Mouse (Mus musculus): Measurements from ENCODE around the gene Hsf4.
"Not testable (repeated sequence)": the region's sequence is repeated elsewhere in the genome, so short reads cannot be mapped to it uniquely, and the experiment has no call there.

Hsf4 gene

DNA sequence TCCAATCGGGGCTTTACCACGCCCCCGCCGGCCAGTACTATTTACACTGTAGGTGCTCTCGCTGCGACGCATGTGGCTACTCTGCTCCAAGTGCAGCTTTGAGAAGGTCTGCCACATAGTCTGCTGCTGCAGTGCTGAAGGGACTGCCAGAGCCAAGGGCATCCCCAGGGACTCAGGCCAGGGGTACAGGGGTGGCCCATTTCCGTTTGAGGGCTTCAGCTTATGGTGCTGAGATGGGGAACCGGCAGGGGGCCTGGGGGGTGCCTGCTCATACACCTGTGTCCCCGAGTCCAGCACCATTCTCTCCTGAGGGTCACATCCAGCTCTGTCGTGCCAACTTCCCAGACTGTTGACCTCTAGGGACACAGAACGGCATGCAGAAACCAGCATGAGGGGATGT lies 15.9 kb downstream of the Hsf4 start:
- DNase-seq (ENCODE audit: low spot score), result no peak

DNA sequence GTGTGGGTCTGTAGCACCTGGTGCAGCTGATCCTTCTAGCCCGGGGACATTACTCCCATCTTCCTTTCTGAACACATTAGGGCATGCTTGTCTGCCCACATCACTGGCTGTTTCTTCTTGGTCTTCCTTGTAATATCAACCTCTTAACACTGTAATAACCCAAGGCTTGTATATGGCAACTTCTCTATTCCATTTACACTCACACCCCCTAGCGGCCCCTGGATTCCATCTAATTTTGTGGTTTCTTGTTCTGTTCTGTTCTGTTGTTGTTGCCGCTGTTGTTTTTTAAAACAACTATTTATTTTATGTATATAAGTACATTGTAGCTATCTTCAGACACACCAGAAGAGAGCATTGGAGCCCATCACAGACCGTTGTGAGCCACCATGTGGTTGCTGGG lies 17.3 kb downstream of the Hsf4 start:
- no peak for DNase-seq (ENCODE audit: low spot score)

DNA sequence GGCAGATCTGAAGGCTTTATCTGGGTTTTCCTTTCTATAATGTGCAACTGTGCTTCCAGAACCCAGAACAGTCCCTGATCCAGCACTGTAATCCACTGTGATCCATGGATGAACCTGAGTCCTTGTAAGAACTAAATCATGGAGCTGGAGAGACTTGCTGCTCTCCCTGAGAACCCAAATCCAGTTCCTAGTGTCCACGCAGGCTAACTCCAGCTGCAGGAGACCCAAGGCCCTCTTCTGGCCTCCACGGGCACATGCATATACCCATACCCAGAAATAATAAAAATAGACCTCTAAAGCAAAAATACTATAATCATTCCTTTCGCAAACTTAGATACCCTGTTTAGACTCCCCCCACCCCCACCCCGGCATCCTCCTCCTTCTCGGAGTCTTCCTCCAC lies 18.6 kb downstream of the Hsf4 start:
- no peak for DNase-seq (ENCODE audit: low spot score)

DNA sequence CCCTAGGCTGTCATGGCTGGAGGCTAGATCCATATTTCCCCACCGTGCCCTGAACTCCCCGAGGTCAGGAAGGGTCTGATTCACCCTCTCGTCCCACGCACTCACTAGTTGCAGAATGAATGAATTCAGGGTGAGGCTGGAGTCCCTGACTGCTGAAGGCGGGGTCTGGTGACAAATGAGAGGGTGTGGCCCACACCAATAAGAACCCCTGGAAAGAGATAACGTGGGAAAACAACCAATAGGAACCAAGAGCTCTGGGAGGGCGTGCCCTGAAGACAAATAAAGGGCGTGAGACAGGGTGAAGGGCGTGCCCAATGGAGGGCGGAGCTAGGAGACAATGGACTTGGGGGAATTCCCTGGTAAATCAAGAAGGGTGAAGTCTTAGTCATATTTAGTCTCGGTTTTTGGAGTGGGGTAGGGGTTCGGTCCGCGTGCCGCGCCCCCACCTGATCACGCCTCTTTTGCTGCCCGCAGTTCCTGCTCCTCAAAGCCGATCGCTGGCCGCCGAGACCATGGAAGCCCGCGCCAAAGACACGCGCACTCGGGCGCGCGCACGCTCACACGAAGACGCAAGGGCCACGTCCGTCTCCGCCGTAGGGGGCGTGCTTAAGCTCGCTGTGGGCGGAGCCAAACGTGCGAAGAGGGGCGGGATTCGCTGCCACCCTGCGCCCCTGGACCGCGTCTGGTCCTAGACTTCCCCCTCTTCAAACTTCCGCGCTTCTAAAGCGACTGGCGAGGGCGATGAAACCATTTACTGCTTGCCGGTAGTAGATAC lies 19.5 kb downstream of the Hsf4 start:
- DNase-seq (ENCODE audit: low spot score), result peak; percentile 96

DNA sequence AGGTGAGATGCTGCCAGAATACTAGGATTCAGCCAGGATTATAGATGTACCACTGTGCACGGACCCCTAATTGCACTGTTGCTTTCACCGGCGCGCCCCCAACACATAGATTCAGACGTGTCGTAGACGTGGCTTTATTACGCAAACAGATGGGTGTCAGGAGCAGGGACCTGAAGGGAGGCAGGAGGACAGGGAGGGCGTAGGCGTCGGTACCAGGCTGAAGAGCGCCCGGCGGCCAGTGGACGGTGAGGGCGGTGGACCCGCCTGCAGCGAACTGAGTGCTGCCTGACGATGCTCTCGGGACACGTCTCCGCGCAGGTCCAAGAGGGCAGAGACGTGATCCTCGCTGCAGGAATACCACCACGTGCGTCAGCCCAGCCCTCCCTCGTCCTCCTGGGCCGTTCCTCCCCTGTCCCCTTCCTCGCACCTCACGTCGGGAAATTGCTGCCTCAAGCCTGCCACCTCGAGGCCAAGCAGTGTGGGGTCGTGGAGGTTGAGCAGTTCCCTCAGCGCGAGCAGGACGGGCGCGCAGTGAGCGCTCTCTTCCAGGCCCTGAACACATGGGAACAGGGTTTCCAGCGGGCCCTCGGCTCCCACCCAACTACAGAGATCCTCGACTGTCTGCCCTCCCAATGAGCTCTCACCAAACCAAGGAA lies 20.3 kb downstream of the Hsf4 start, which contains the start of gene 4931428F04Rik:
Gene 4931428F04Rik, minus strand, starts transcription at position 60 of the 656 bp plus-strand sequence.
- peak; percentile 45 for DNase-seq (ENCODE audit: low spot score)

DNA sequence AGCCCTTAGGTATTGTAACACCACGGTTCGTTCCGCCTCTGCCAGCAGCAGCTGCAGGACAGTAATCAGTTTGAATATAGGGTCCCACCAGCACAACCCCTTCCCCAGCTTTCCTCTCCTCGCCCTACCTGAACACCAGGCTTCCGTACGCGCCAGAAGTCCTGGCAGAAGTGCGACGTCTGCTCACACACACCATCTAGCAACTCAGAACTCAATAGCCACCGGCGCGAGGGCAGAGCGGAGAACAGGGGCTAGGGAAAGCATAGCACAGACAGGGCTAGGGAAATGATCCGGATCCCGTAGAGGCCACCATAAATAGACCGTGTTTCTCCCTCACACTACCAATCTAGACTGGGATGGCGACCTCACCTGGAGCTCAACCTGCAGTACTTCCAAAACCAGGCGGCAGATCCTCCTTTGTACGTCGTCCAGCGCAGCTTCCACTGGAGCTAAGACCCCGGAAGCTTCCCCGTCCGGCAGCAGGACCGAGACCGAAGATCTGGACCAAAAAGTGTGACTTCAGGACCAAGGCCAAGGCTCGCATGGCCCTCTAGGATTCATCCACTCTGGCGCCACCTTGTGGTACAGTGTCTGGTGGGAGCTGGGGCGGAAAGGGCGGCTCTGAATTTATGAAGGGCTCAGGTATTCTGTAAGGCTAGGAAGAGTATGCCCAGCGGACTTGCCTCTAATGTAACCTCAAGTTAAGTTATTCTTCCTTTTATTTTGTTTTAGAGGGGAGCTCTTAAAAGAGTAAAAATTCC lies 21.1 kb downstream of the Hsf4 start:
- DNase-seq (ENCODE audit: low spot score), result peak; percentile 86

DNA sequence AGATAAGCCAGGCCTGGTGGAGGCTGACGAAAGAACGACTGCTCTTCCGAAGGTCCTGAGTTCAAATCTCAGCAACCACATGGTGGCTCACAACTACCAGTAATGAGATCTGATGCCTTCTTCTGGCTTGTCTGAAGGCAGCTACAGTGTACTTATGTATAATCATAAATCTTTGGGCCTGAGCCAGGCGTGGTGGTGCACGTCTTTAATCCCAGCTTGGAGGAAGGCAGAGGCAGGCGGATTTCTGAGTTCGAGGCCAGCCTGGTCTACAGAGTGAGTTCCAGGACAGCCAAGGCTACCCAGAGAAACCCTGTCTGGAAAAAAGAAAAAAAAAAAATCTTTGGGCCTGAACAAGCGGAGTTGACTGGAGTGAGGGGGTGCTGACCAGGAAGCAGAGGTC lies 21.8 kb downstream of the Hsf4 start:
- not testable (repeated sequence) for DNase-seq (ENCODE audit: low spot score)

DNA sequence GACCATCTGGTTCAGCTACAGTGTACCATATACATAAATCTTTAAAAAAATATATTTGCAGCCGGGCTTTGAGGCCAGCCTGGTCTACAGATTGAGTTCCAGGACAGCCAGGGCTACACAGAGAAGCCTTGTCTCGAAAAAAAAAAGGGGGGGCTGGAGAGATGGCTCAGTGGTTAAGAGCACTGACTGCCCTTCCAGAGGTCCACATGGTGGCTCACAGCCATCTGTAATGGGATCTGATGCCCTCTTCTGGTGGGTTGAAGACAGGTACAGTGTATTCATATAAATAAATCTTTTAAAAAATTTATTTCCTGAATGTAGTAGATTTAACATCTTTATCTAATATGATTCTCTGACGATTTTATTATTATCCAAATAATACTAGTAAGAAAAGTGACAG lies 22.2 kb downstream of the Hsf4 start:
- DNase-seq (ENCODE audit: low spot score), result not testable (repeated sequence)

DNA sequence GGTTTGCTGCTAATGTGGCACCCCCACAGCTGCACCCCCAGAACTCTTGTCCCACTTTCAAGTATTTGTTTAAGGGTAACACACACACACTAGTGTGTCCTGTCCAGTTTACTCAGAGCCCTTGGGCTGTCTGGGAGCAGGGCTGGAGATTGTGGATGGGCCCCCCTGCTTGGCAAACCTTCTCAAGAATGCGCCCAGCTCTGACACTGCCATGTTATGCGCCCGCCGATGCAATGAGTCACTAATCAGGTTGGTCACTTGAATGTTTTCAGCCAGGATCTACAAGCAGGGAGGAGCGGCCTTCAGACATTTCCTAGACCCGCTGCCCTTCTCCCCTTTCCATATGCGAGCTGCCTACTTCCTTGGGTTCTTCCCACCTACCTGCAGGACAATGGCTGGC lies 22.9 kb downstream of the Hsf4 start:
- DNase-seq (ENCODE audit: low spot score), result no peak

DNA sequence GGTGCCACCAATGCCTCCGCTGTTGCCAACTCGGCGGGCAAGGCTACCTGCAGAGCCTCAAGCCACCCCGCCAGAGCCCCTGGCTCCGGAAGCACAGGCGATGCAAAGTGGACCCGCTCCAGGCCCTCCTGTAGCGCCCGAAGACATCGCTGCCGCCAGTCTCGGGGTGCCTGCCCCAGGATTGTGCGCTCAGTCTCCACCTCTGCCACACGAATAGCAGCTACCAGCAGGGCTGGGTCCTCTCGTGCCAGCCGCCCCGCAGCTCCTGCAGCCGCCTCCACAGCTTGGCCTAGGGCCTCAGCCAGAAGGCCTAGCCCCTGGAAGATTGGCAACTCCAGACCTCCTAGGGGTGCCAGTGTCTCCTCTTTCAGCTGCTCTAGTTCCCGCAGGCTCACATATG lies 23.8 kb downstream of the Hsf4 start:
- no peak for DNase-seq (ENCODE audit: low spot score)

DNA sequence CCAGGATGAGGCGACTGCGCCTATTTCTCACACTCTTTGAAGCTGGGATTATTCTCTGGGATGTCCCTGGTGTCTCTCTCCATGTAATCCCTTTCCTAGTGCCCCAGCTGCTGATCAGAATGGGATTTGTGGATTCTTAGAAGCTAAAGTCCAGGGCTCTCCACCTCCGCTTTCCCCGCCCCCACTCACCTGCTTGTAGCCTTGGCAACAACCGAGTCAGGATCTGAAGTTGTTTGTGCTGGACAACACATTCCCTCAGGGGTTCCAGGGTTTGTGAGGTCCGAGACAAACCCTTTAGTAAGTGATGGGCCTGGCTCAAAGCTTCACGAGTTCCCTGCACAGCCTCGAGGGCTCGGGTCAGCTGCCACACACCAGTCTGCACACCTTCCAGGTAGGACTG lies 25.2 kb downstream of the Hsf4 start:
- no peak for DNase-seq (ENCODE audit: low spot score)

DNA sequence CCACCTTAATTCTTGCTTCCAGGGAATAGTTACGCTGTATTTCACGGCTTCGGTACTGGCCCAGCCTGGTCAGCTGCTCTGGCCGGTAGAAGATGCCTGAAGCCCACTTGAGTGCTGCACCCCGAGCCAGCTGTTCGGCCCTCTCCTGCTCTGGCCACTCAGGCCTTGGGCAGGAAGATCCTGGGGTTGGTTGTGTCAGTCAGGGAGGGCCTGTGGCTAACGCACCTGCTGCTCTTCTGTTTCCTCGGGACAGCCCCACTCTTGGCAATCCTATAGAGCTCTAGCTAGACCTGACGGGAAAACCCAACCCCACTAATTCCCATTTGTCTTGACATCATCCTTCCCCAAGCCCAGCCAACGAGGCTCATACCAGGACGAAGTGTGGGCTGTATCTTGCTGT lies 25.7 kb downstream of the Hsf4 start:
- DNase-seq (ENCODE audit: low spot score), result no peak

DNA sequence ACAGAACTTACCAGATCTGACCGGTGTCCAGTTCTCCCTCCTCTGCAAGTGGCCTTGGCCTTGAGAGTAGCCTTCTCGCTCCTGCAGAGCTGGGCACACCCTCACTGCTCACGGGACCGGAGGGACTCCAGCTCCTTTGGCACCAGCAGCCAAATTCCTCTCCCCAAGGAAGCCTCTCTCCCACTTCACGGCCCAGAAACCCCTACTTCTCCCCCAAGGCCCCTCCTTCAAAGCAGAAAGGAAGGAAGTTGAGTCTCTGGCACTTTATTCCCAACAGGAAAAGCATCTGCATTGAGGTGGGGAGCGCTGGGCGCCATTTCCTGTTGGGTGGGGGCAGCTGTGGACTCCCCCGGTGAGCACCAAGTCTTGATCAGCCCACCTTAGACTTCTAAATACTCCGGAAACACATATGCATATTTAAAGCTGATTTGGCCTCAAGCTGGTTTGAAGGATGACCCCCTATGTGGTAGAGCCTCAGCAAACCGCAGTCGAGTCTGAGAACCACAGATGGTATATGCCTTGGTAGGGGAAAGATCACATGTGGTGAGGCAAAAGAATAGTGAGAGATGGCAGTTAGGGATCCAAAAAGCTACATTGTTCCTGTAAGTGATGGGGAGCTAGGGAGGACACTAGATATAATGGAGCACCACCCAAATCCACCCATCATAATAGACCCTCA lies 26.4 kb downstream of the Hsf4 start, which contains the start of gene Exoc3l:
Gene Exoc3l, minus strand, starts transcription at position 207 of the 679 bp plus-strand sequence.
- no peak for DNase-seq (ENCODE audit: low spot score)

DNA sequence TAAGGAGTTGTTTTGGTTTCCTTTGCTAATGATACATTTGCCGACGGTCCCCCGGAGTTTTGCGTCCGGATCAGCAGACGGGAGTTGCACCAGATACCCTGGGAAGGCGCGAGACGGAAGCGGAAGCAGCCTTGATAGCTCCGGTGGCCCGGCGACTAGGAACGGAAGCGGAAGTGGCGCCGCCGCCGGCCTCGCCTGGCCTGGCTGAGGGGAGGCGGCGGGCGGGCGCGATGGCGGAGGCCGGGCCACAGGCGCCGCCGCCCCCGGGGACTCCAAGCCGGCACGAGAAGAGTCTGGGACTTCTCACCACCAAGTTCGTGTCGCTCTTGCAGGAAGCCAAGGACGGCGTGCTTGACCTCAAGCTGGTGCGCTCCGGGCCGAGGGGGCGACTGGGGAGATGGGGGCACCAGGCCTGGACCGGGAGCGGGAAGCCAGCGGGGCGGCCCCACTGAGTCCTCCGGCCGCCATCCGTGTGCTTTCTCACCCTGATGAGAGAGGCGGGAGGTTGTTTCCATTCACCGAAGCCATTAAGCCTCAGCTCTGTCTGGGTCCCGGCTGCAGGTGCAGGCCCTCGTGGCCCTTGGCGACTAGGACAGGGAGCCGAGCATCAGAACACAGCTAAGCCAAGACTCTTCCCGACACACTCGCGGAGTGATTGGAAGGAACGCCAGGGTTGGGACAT lies 28.1 kb downstream of the Hsf4 start, which contains the start of gene E2f4:
Gene E2f4, plus strand, starts transcription at position 153 of the 682 bp plus-strand sequence.
- peak; percentile 93 for DNase-seq (ENCODE audit: low spot score)

DNA sequence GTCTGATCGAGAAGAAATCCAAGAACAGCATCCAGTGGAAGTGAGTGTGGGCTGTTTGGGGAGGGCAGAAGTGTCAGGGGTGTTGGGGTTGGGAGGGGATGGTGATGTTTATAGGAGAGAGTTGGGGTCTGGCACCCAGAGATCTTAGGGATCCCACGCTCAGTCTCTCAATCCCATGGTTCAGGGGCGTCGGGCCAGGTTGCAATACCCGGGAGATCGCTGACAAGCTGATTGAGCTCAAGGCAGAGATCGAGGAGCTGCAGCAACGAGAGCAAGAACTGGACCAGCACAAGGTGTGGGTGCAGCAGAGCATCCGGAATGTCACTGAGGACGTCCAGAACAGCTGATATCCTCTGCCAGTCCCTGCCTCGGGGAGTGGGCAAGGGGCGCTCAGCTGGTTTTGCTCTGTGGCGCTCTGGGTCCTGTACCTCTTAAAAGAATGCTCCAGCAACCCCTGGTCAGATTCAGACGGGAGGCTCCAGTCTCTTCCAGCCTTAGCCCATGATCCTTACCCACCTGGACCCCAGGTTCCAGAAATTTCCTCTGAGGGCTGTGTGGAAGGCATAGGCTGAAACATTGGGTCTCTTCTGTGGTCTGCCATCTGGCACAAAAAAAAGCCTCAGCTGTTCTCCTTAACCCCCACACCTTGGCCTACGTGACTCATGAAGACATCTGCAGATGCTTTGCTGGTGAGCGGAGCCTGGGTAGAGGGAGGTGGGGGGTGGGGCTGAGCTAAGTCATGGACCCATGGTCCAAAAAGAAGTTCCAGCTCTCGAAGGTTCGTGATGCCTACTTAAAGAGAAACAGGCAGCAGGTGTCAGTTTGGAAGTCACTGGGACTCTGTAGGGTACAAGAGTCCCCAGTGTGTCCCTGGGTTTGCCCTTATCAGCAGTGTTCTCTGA lies 29.0 kb downstream of the Hsf4 start:
- DNase-seq (ENCODE audit: low spot score), result no peak

DNA sequence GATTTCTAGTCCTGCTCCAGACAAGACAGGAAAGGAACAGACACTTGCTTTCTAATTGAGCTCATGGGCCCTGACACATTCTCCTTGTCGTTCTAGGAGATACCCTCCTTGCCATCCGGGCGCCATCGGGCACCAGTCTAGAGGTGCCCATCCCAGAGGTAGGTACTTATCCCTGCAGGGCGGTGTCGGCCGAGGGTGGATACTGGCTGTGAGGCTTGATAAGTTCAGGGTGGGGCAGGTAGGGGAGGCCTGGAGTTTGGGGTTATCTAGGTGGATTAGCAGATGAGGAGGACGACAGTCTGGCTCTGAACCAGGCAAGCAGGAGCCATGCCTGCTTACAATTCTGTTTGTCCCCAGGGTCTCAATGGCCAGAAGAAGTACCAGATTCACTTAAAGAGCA lies 30.4 kb downstream of the Hsf4 start:
- DNase-seq (ENCODE audit: low spot score), result no peak

DNA sequence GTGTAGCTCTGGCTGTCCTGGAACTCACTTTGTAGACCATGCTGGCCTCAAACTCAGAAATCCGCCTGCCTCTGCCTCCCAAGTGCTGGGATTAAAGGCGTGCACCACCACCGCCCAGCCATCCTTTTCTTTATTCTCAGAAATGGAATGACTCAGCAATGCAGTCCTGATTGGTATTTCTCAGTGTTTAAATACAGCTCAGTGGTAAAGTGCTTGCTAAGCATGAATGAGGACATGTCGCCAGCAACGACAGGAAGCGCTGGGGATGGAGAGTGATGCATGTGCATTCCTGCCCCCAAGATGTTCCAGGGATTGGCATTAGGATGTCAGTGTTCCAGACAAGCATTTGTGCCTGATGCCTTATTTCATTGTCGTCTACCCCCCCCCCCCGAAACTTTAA lies 33.8 kb downstream of the Hsf4 start:
- DNase-seq (ENCODE audit: low spot score), result no peak

DNA sequence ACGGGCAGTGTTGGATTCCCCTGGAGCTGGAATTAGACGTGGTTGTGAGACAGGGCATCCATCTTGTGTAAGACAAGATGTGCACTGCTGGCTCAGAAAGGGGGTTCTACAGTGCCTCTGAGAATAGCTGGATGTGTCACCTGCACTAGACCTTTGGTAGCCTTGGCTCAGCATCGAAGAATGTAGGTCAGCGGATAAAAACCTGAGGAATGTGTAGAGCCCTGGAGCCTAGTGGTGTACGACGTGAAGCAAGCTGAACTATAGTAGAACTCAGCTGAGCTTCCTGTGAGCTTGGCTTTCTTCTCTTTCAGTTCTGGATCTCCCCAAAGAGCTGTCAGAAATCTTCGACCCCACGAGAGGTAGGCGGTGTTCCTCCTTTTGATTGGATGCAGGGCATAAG lies 34.3 kb downstream of the Hsf4 start:
- DNase-seq (ENCODE audit: low spot score), result no peak

DNA sequence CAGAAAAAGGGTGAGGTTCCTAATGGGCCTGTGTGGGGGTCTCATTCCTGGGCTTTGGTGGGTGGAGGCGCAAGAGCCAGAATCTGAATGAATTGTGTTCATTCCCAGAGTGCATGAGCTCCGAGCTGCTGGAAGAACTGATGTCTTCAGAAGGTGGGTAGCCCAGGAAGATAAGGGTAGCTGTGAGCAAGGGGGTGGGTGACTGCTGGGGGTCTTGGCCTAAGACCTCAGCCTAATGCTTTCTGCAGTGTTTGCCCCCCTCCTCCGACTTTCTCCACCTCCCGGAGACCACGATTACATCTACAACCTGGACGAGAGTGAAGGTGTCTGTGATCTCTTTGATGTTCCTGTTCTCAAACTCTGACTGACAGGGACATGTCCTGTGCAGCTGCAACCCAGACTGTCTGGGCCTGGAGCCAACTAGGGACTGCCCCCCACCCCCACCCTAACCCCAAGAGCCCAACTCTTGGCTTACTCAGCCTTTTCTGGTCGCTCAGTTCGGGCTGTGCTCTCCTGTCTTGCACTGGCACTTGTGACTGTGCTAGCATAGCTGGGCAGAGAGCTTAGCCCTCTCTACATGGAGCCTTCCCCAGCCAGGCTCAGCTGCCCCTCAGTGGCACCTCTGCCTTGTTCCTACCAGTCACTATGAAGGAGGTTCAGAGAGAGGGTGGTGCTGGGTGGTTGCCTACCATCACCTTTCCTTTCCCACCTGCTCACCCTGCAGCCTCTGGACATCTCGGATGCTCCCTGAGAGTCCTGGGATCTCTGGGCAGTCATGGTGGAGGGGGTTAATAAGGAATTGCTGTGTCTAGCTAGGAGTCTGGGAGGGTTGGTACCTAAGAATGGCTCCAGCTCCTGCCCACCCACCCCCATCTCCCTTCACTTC lies 35.0 kb downstream of the Hsf4 start:
- no peak for DNase-seq (ENCODE audit: low spot score)

All from layer of hippocampus, adult 11-12 months (tissue).